Mouse (Mus musculus) intestine, embryonic 16.5 days (tissue): ENCODE measurements at regions not wholly inside any gene's neighbourhood (a gene's known extent, or its start where the extent isn't known, plus 50 kb on each side); places are given as distances from the start of the nearest gene placed in this dataset.

ENCODE experiments used
- ATAC-seq: fragments of 200-750 bp; cut with Nextera tagmentation; 2 replicates; pipeline ENCODE4 v1.8.0; 2017; ENCODE audit warnings: moderate TSS enrichment, moderate library complexity
- H3K27ac ChIP-seq: fragments of 300-500 bp; sonication (generic); 2 replicates; pipeline ENCODE4 v1.5.1; 2014; ENCODE audit warnings: mild to moderate bottlenecking, low read length
- H3K27me3 ChIP-seq: fragments of 300-500 bp; sonication (generic); replicated peaks from 2 replicates; pipeline ENCODE4 v1.6.1; 2014; ENCODE audit warnings: low read length, control low read depth, mixed read lengths; ENCODE audit not compliant: control insufficient read depth, insufficient read depth
- H3K36me3 ChIP-seq: fragments of 300-500 bp; sonication (generic); 2 replicates; pipeline ENCODE4 v1.6.1; 2014; ENCODE audit warnings: low read length, control low read depth; ENCODE audit not compliant: control insufficient read depth, insufficient read depth
- H3K4me1 ChIP-seq: fragments of 300-500 bp; sonication (generic); 2 replicates; pipeline ENCODE4 v1.6.1; 2014; ENCODE audit warnings: low read length, control low read depth, mixed read lengths; ENCODE audit not compliant: control insufficient read depth, insufficient read depth
- H3K4me2 ChIP-seq: fragments of 300-500 bp; sonication (generic); 2 replicates; pipeline ENCODE4 v1.6.1; 2014; ENCODE audit warnings: low read depth, low read length, control low read depth
- H3K4me3 ChIP-seq: fragments of 300-500 bp; sonication (generic); 2 replicates; pipeline ENCODE4 v1.5.1; 2014; ENCODE audit warnings: mild to moderate bottlenecking, low read length
- H3K9ac ChIP-seq: fragments of 300-500 bp; sonication (generic); 2 replicates; pipeline ENCODE4 v1.6.1; 2014; ENCODE audit warnings: low read depth, low read length
- H3K9me3 ChIP-seq: fragments of 300-500 bp; sonication (generic); 2 replicates; pipeline ENCODE4 v1.6.1; 2016; ENCODE audit warnings: low read length, control low read depth; ENCODE audit not compliant: control insufficient read depth
- WGBS: fragments of 180-500 bp; shearing (Covaris S2); extraction: QIAGEN DNeasy Blood & Tissue Kit; methylation state at CpG from one replicate; pipeline ENCODE4 v1.1.7; 2014; 5-methylcytosine and 5-hydroxymethylcytosine counted together

DNA sequence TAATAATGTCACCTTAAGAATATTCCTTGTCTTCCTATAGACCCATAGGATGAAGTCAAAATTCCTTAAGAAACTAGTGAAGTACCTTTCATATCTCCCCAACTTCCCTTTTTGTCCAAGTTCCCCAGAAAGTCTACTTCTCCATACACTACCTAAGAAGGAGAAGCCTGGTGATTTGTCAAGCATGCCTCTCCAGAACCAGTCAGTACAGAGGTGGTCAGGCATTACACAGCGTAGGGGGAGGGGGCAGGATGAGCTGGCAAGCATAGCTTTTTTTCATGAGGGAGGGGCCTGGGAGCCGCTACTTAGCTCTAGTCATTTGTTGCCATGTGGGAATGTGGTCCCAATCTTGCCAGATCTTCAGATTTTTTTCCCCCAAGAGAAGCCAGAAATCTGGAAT is 54.0 kb upstream of the Satb2 start:
- Histone ChIP-seq H3K4me1 (no peaks in the 10 kb centered on the region), H3K4me2 (no peak overlapping the region), H3K4me3 (no peak overlapping the region), H3K27ac (no peak overlapping the region), H3K27me3 (no peaks in the 10 kb centered on the region), H3K9ac (no peak overlapping the region), H3K36me3 (no peaks in the 10 kb centered on the region), H3K9me3 (no peaks in the 10 kb centered on the region)
- no peak for ATAC-seq
- 76% methylated on average over 2 of the region's 2 CpGs for WGBS

DNA sequence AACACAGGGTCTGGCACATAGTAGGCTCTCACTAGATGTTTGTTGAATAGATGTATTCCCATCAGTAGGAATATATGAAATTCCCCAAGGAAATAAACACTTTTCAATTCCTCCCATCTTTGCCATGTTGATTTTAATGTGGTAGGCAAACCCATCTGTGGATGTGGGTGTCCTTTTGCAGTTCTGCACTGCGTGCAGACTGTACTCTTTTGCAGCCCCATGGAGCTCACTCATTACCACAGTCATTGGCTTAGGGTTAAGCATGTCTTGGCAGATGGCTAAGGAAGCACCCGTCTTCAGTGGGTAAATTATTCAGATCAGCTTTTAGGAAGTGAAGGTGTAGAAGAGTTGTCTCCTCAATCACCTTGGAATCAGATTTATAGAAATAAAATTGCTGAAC is 54.8 kb upstream of the Satb2 start:
- no peaks in the 10 kb centered on the region for H3K36me3 ChIP-seq
- H3K27me3 ChIP-seq: no peaks in the 10 kb centered on the region
- ATAC-seq: no peak
- no peak overlapping the region for H3K4me2 ChIP-seq
- H3K4me1 ChIP-seq: no peaks in the 10 kb centered on the region
- 94% methylated on average over 2 of the region's 2 CpGs for WGBS
- H3K9ac ChIP-seq: no peak overlapping the region
- H3K9me3 ChIP-seq: no peaks in the 10 kb centered on the region
- H3K4me3 ChIP-seq: no peak overlapping the region
- H3K27ac ChIP-seq: no peak overlapping the region

- ATAC-seq: no peak
- H3K9ac ChIP-seq: no peak overlapping the region
- no peak overlapping the region for H3K4me3 ChIP-seq
- WGBS: 82% methylated on average over 6 of the region's 6 CpGs
- H3K27ac ChIP-seq: no peak overlapping the region
- H3K4me2 ChIP-seq: no peak overlapping the region
- no peaks in the 10 kb centered on the region for H3K4me1 ChIP-seq
- H3K36me3 ChIP-seq: no peaks in the 10 kb centered on the region
- H3K9me3 ChIP-seq: no peaks in the 10 kb centered on the region
- no peaks in the 10 kb centered on the region for H3K27me3 ChIP-seq
Observed at GRCm38 (mm10) chr1:57034411-57034810, 56.0 kb upstream of the Satb2 start.

DNA sequence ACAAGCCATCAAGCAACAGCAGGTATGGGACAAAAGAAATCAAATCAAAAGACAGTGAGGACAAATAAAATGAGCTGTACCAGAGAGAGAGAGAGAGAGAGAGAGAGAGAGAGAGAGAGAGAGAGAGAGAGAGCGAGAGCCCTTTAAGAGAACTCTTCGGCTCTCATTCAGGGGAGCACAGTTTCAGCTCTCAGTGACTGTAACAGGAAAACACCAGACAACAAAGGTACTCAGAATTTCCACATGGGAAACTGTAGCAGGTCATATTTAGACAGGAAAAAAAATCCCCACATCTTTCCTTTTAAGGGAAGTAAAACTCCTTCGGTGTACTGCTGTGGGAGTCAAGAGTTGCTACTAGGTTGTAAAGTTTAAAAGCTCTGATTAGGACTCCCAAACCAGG is 57.9 kb upstream of the Satb2 start:
- 65% methylated on average over 3 of the region's 3 CpGs for WGBS
- no peak overlapping the region for H3K27ac ChIP-seq

DNA sequence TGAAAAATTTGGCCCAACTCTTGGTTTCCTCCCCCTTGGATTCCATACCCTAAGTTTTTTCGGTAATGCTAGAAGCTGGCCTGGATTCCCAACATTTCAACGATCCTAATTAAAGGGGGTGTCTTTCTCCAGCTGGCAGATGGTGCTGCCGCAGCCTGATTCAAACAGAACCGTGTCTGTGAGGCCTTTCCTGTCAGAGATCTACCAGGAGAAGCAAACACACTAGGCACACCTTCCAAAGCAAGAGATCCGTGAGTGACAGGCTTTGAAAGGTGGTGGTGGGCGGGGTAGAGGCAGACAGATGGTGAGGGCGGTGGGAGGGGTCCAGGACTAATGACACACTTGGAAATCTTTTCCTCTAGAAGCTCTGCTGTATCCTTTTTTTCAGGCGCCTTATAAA is 61.8 kb upstream of the Satb2 start:
- H3K27me3 ChIP-seq: no peaks in the 10 kb centered on the region
- no peak overlapping the region for H3K27ac ChIP-seq
- ATAC-seq: no peak

More for the DNA sequence above, 57.9 kb upstream of the Satb2 start:
- no peaks in the 10 kb centered on the region for H3K4me1 ChIP-seq
- H3K9ac ChIP-seq: no peak overlapping the region
- no peaks in the 10 kb centered on the region for H3K36me3 ChIP-seq
- no peaks in the 10 kb centered on the region for H3K27me3 ChIP-seq
- no peak overlapping the region for H3K4me2 ChIP-seq
- H3K4me3 ChIP-seq: no peak overlapping the region
- H3K9me3 ChIP-seq: no peaks in the 10 kb centered on the region
- no peak for ATAC-seq

GRCm38 (mm10) chr1:57041578-57041977 is 63.1 kb upstream of the Satb2 start:
- no peak for ATAC-seq

More for the DNA sequence above, 61.8 kb upstream of the Satb2 start:
- Histone ChIP-seq H3K9ac (no peak overlapping the region), H3K9me3 (no peaks in the 10 kb centered on the region), H3K36me3 (no peaks in the 10 kb centered on the region), H3K4me3 (no peak overlapping the region), H3K4me2 (no peak overlapping the region), H3K4me1 (no peaks in the 10 kb centered on the region)
- 44% methylated on average over 8 of the region's 8 CpGs for WGBS

DNA sequence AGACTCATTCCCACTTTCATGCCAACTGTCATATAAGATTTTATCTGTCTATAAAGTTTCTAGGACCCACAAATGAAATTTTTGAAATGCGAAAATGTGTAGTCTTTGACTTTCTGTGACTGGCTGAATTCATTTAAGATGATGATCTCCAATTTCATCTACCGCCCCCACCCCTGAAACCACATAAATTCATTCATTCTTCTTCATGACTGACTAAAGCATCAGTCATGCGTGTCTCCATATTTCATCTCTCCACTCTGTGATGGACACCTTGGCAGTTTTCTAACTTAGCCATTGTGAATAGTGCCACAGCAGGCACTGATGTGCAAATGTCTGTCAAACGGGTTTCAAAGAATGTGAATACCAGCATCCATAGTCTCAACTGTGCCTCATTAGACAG is 75.4 kb upstream of the Satb2 start:
- H3K27me3 ChIP-seq: no peaks in the 10 kb centered on the region
- H3K4me3 ChIP-seq: no peak overlapping the region
- 82% methylated on average over 4 of the region's 4 CpGs for WGBS
- no peak overlapping the region for H3K9ac ChIP-seq
- H3K36me3 ChIP-seq: no peaks in the 10 kb centered on the region
- H3K4me2 ChIP-seq: no peak overlapping the region
- no peaks in the 10 kb centered on the region for H3K4me1 ChIP-seq
- no peak overlapping the region for H3K27ac ChIP-seq
- no peak for ATAC-seq
- H3K9me3 ChIP-seq: no peaks in the 10 kb centered on the region

More at GRCm38 (mm10) chr1:57041578-57041977, 63.1 kb upstream of the Satb2 start:
- Histone ChIP-seq H3K4me1 (no peaks in the 10 kb centered on the region), H3K9me3 (no peaks in the 10 kb centered on the region), H3K27me3 (no peaks in the 10 kb centered on the region), H3K4me3 (no peak overlapping the region), H3K4me2 (no peak overlapping the region), H3K9ac (no peak overlapping the region), H3K36me3 (no peaks in the 10 kb centered on the region), H3K27ac (no peak overlapping the region)

DNA sequence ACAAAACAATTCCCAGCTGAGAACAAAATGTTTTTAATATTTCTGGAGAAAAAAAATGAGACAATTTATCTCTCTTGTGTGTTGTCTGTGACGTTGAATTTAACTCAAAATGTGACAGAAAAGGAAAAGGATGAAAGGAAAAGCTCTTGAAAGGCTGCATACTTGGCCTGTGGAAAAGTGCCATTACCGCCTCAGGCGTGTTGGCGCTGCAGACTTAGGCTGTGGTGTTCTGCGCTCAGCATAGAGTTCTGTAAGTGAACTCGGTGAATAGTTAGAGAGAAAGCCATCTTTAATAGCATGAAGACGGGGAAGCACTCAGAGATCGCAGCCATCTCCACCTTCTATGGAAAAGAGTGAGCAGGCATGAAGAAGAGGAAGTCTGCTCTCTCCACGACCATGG is 77.5 kb upstream of the Satb2 start:
- WGBS: 81% methylated on average over 9 of the region's 9 CpGs
- no peak for ATAC-seq
- Histone ChIP-seq H3K9me3 (no peaks in the 10 kb centered on the region), H3K9ac (no peak overlapping the region), H3K4me2 (no peak overlapping the region), H3K27ac (no peak overlapping the region), H3K27me3 (no peaks in the 10 kb centered on the region), H3K4me3 (no peak overlapping the region), H3K4me1 (no peaks in the 10 kb centered on the region), H3K36me3 (no peaks in the 10 kb centered on the region)

DNA sequence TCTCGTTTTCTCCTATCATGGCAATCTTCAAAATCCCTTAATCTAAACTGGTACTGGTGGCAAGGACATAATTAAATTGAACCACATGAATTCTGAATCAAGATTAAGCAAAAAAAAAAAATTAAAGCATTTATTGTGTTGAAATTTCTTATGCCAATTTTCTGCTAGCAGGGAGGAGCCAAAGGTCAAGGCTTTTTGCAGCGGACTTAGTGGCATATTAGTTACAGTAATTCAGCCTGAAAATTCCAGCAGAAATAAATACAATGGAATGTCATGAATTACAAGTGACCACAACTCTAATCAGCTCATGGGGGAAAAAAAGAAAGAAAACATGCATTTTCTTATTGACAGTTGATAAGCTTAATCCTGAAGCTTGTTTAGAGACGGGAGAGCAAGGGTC is 80.8 kb upstream of the Satb2 start:
- Histone ChIP-seq H3K4me3 (no peak overlapping the region), H3K9ac (no peak overlapping the region), H3K27ac (no peak overlapping the region), H3K27me3 (no peaks in the 10 kb centered on the region), H3K4me1 (no peaks in the 10 kb centered on the region), H3K4me2 (no peak overlapping the region), H3K9me3 (no peaks in the 10 kb centered on the region), H3K36me3 (no peaks in the 10 kb centered on the region)
- 73% methylated on average over 3 of the region's 3 CpGs for WGBS
- ATAC-seq: no peak

DNA sequence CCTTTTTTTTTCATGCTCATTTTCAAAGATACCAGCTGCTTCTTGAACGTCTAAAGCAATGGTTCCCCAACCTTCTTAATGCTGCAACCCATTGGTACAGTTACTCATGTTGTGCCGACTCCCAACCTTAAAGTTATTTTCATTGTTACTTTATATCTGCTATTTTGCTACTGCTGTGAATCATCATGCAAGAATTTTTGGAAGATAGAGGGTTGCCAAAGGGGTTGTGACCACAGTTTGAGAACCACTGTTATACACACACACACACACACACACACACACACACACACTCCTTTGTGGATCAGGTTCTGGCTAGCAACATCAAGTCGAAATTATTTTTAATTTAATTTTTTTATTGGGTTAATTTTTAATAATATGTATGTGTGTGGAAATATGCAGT is 96.8 kb upstream of the Satb2 start:
- no peak for ATAC-seq
- no peaks in the 10 kb centered on the region for H3K4me1 ChIP-seq
- no peaks in the 10 kb centered on the region for H3K27me3 ChIP-seq
- H3K9ac ChIP-seq: no peak overlapping the region
- no peak overlapping the region for H3K27ac ChIP-seq
- H3K4me2 ChIP-seq: no peak overlapping the region
- 77% methylated on average over 3 of the region's 3 CpGs for WGBS
- H3K4me3 ChIP-seq: no peak overlapping the region
- no peaks in the 10 kb centered on the region for H3K9me3 ChIP-seq
- H3K36me3 ChIP-seq: no peaks in the 10 kb centered on the region
